Mouse (Mus musculus): ENCODE data around the gene Fkbp14. TPM values are rescaled to one million over a fixed set of nuclear protein-coding genes. Genes with fewer than 3 reads are reported as not detected.

Gene Fkbp14
- polyA plus RNA-seq, 1 experiment from 2014 or later, result 19.4 TPM

GRCm38 (mm10) chr6:54539396-54539795 lies 57.7 kb downstream of the Fkbp14 start:
- Histone ChIP-seq H3K4me3 (ENCODE audit: low read length) (no peak overlapping the region), H3K27ac (ENCODE audit: low read length) (no peak overlapping the region), H3K4me2 (ENCODE audit: low read depth, low read length) (no peak overlapping the region), H3K36me3 (ENCODE audit: control insufficient read depth, insufficient read depth, low read length) (no peaks in the 10 kb centered on the region), H3K9me3 (ENCODE audit: control insufficient read depth, low read length) (no peaks in the 10 kb centered on the region), H3K9ac (ENCODE audit: low read depth, low read length) (no peak overlapping the region), H3K27me3 (replicated peaks; ENCODE audit: control insufficient read depth, insufficient read depth, low read length) (no peaks in the 10 kb centered on the region), H3K4me1 (ENCODE audit: control insufficient read depth, insufficient read depth, low read length) (no peaks in the 10 kb centered on the region)
- ATAC-seq, result no peak
- 85% methylated on average over 7 of the region's 7 CpGs for WGBS

GRCm38 (mm10) chr6:54538773-54539173 lies 58.3 kb downstream of the Fkbp14 start:
- no peak overlapping the region for H3K4me3 ChIP-seq (ENCODE audit: low read length)
- no peaks in the 10 kb centered on the region for H3K9me3 ChIP-seq (ENCODE audit: control insufficient read depth, low read length)
- WGBS, result 53% methylated on average over 3 of the region's 3 CpGs
- no peaks in the 10 kb centered on the region for H3K36me3 ChIP-seq (ENCODE audit: control insufficient read depth, insufficient read depth, low read length)
- H3K4me1 ChIP-seq (ENCODE audit: control insufficient read depth, insufficient read depth, low read length), result no peaks in the 10 kb centered on the region
- no peak overlapping the region for H3K9ac ChIP-seq (ENCODE audit: low read depth, low read length)
- H3K4me2 ChIP-seq (ENCODE audit: low read depth, low read length), result no peak overlapping the region
- no peak for ATAC-seq
- no peaks in the 10 kb centered on the region for H3K27me3 ChIP-seq (replicated peaks; ENCODE audit: control insufficient read depth, insufficient read depth, low read length)
- no peak overlapping the region for H3K27ac ChIP-seq (ENCODE audit: low read length)

GRCm38 (mm10) chr6:54537053-54537452 lies 60.1 kb downstream of the Fkbp14 start:
- 82% methylated on average over 7 of the region's 7 CpGs for WGBS
- H3K4me3 ChIP-seq (ENCODE audit: low read length), result no peak overlapping the region
- no peaks in the 10 kb centered on the region for H3K9me3 ChIP-seq (ENCODE audit: control insufficient read depth, low read length)
- no peak overlapping the region for H3K9ac ChIP-seq (ENCODE audit: low read depth, low read length)
- no peak overlapping the region for H3K4me2 ChIP-seq (ENCODE audit: low read depth, low read length)
- H3K27ac ChIP-seq (ENCODE audit: low read length), result no peak overlapping the region
- H3K36me3 ChIP-seq (ENCODE audit: control insufficient read depth, insufficient read depth, low read length), result no peaks in the 10 kb centered on the region
- ATAC-seq, result no peak
- H3K27me3 ChIP-seq (replicated peaks; ENCODE audit: control insufficient read depth, insufficient read depth, low read length), result no peaks in the 10 kb centered on the region
- no peaks in the 10 kb centered on the region for H3K4me1 ChIP-seq (ENCODE audit: control insufficient read depth, insufficient read depth, low read length)

GRCm38 (mm10) chr6:54535485-54535884 lies 61.6 kb downstream of the Fkbp14 start:
- Histone ChIP-seq H3K4me1 (ENCODE audit: control insufficient read depth, insufficient read depth, low read length) (no peaks in the 10 kb centered on the region), H3K4me2 (ENCODE audit: low read depth, low read length) (no peak overlapping the region), H3K9me3 (ENCODE audit: control insufficient read depth, low read length) (no peaks in the 10 kb centered on the region), H3K9ac (ENCODE audit: low read depth, low read length) (no peak overlapping the region), H3K4me3 (ENCODE audit: low read length) (no peak overlapping the region), H3K27ac (ENCODE audit: low read length) (no peak overlapping the region), H3K27me3 (replicated peaks; ENCODE audit: control insufficient read depth, insufficient read depth, low read length) (no peaks in the 10 kb centered on the region), H3K36me3 (ENCODE audit: control insufficient read depth, insufficient read depth, low read length) (no peaks in the 10 kb centered on the region)
- ATAC-seq, result no peak
- 93% methylated on average over 4 of the region's 4 CpGs for WGBS

- ATAC-seq, result no peak
- H3K27ac ChIP-seq (ENCODE audit: low read length), result no peak overlapping the region
- no peak overlapping the region for H3K9ac ChIP-seq (ENCODE audit: low read depth, low read length)
- no peak overlapping the region for H3K4me2 ChIP-seq (ENCODE audit: low read depth, low read length)
- no peaks in the 10 kb centered on the region for H3K27me3 ChIP-seq (replicated peaks; ENCODE audit: control insufficient read depth, insufficient read depth, low read length)
- no peaks in the 10 kb centered on the region for H3K4me1 ChIP-seq (ENCODE audit: control insufficient read depth, insufficient read depth, low read length)
- no peaks in the 10 kb centered on the region for H3K9me3 ChIP-seq (ENCODE audit: control insufficient read depth, low read length)
- H3K4me3 ChIP-seq (ENCODE audit: low read length), result no peak overlapping the region
- WGBS, result 59% methylated on average over 8 of the region's 8 CpGs
- H3K36me3 ChIP-seq (ENCODE audit: control insufficient read depth, insufficient read depth, low read length), result no peaks in the 10 kb centered on the region
Measured at GRCm38 (mm10) chr6:54531048-54531481, 66.0 kb downstream of the Fkbp14 start.

GRCm38 (mm10) chr6:54530182-54530581 lies 66.9 kb downstream of the Fkbp14 start:
- no peak for ATAC-seq
- 94% methylated on average over 2 of the region's 2 CpGs for WGBS
- H3K4me2 ChIP-seq (ENCODE audit: low read depth, low read length), result no peak overlapping the region
- no peaks in the 10 kb centered on the region for H3K36me3 ChIP-seq (ENCODE audit: control insufficient read depth, insufficient read depth, low read length)
- H3K27me3 ChIP-seq (replicated peaks; ENCODE audit: control insufficient read depth, insufficient read depth, low read length), result no peaks in the 10 kb centered on the region
- no peak overlapping the region for H3K4me3 ChIP-seq (ENCODE audit: low read length)
- H3K9ac ChIP-seq (ENCODE audit: low read depth, low read length), result no peak overlapping the region
- H3K4me1 ChIP-seq (ENCODE audit: control insufficient read depth, insufficient read depth, low read length), result no peaks in the 10 kb centered on the region
- no peaks in the 10 kb centered on the region for H3K9me3 ChIP-seq (ENCODE audit: control insufficient read depth, low read length)
- no peak overlapping the region for H3K27ac ChIP-seq (ENCODE audit: low read length)

GRCm38 (mm10) chr6:54528666-54529065 lies 68.4 kb downstream of the Fkbp14 start:
- H3K9me3 ChIP-seq (ENCODE audit: control insufficient read depth, low read length), result no peaks in the 10 kb centered on the region
- no peak overlapping the region for H3K27ac ChIP-seq (ENCODE audit: low read length)
- H3K36me3 ChIP-seq (ENCODE audit: control insufficient read depth, insufficient read depth, low read length), result no peaks in the 10 kb centered on the region
- no peak overlapping the region for H3K4me3 ChIP-seq (ENCODE audit: low read length)
- no peak for ATAC-seq
- no peaks in the 10 kb centered on the region for H3K27me3 ChIP-seq (replicated peaks; ENCODE audit: control insufficient read depth, insufficient read depth, low read length)
- H3K9ac ChIP-seq (ENCODE audit: low read depth, low read length), result no peak overlapping the region
- no peak overlapping the region for H3K4me2 ChIP-seq (ENCODE audit: low read depth, low read length)
- no peaks in the 10 kb centered on the region for H3K4me1 ChIP-seq (ENCODE audit: control insufficient read depth, insufficient read depth, low read length)
- 89% methylated on average over 8 of the region's 8 CpGs for WGBS

Other genes starting within 250 kb of the Fkbp14 start
- gene Wipf3, start 167.7 kb downstream of the Fkbp14 start, polyA plus RNA-seq (2015; fragmentation: Nextera tagmentation; extraction: Ambion mirVana), result 1.7 and 1.8 TPM in 2 replicates
- 4.7 and 6.6 TPM in 2 replicates for gene Scrn1, start 30.8 kb downstream of the Fkbp14 start, polyA plus RNA-seq (2015; fragmentation: Nextera tagmentation; extraction: Ambion mirVana)
- gene Plekha8, start 2.2 kb downstream of the Fkbp14 start, polyA plus RNA-seq (2015; fragmentation: Nextera tagmentation; extraction: Ambion mirVana), result 5.4 and 6.1 TPM in 2 replicates
- gene Mturn, start 84.3 kb upstream of the Fkbp14 start, polyA plus RNA-seq (2015; fragmentation: Nextera tagmentation; extraction: Ambion mirVana), result 6.1 and 6.4 TPM in 2 replicates
- gene Znrf2, start 219.6 kb upstream of the Fkbp14 start, polyA plus RNA-seq (2015; fragmentation: Nextera tagmentation; extraction: Ambion mirVana), result 5.0 and 5.5 TPM in 2 replicates